Mouse (Mus musculus) stomach, postnatal 0 days (tissue): Measurements from ENCODE around the gene Plekha7. TPM values are rescaled to one million over a fixed set of nuclear protein-coding genes. Genes with fewer than 3 reads are reported as not detected.

Experiments
- ATAC-seq: fragments of 200-750 bp; cut with Nextera tagmentation; 2 replicates; pipeline ENCODE4 v1.8.0; 2017; ENCODE audit not compliant: low FRiP score, low TSS enrichment
- DNase-seq: peaks from one replicate; pipeline ENCODE4 v3.0.0-alpha.2; 2016; ENCODE audit warnings: low spot score
- H3K27ac ChIP-seq: fragments of 300-500 bp; sonication (generic); replicated peaks from 2 replicates; pipeline ENCODE4 v1.5.1; 2014; ENCODE audit warnings: mild to moderate bottlenecking, control low read depth
- H3K27me3 ChIP-seq: fragments of 300-500 bp; sonication (generic); 2 replicates; pipeline ENCODE4 v1.6.1; 2014; ENCODE audit warnings: low read length; ENCODE audit not compliant: control insufficient read depth, insufficient read depth
- H3K36me3 ChIP-seq: fragments of 300-500 bp; sonication (generic); 2 replicates; pipeline ENCODE4 v1.6.1; 2014; ENCODE audit warnings: low read length, mixed read lengths; ENCODE audit not compliant: control insufficient read depth, insufficient read depth
- H3K4me1 ChIP-seq: fragments of 300-500 bp; sonication (generic); replicated peaks from 2 replicates; pipeline ENCODE4 v1.6.1; 2014; ENCODE audit warnings: antibody characterized with exemption; ENCODE audit not compliant: control insufficient read depth, insufficient read depth
- H3K4me2 ChIP-seq: fragments of 300-500 bp; sonication (generic); replicated peaks from 2 replicates; pipeline ENCODE4 v1.6.1; 2014; ENCODE audit warnings: low read depth, mild to moderate bottlenecking, control low read depth, moderate library complexity
- H3K4me3 ChIP-seq: fragments of 300-500 bp; sonication (generic); 2 replicates; pipeline ENCODE4 v1.5.1; 2014; ENCODE audit warnings: low read depth, low read length, control low read depth
- H3K9ac ChIP-seq: fragments of 300-500 bp; sonication (generic); 2 replicates; pipeline ENCODE4 v1.6.1; 2014; ENCODE audit warnings: mild to moderate bottlenecking, low read length, control low read depth, mixed read lengths
- H3K9me3 ChIP-seq: fragments of 300-500 bp; sonication (generic); 2 replicates; pipeline ENCODE4 v1.6.1; 2016; ENCODE audit warnings: low read length; ENCODE audit not compliant: control insufficient read depth
- CTCF ChIP-seq: IDR thresholded peaks from 2 replicates; pipeline ENCODE4 v1.5.1; 2016; ENCODE audit warnings: antibody characterized with exemption, low read depth, mild to moderate bottlenecking, moderate library complexity
- EP300 ChIP-seq: optimal IDR thresholded peaks from 2 replicates; pipeline ENCODE3; 2016; ENCODE audit warnings: antibody characterized with exemption
- WGBS: fragments of 180-500 bp; shearing (Covaris S2); extraction: QIAGEN DNeasy Blood & Tissue Kit; methylation state at CpG from one replicate; pipeline ENCODE4 v1.1.7; 2014; 5-methylcytosine and 5-hydroxymethylcytosine counted together
- polyA plus RNA-seq: library from polyadenylated mRNA; unstranded; fragments of >200 nt; fragmentation: Nextera tagmentation; extraction: Ambion mirVana; gene quantifications from 2 replicates; pipeline ENCODE4 v1.2.1, GENCODE M21; 2015

The Plekha7 gene
- polyA plus RNA-seq, 1 experiment from 2014 or later, result 10.1 TPM

DNA sequence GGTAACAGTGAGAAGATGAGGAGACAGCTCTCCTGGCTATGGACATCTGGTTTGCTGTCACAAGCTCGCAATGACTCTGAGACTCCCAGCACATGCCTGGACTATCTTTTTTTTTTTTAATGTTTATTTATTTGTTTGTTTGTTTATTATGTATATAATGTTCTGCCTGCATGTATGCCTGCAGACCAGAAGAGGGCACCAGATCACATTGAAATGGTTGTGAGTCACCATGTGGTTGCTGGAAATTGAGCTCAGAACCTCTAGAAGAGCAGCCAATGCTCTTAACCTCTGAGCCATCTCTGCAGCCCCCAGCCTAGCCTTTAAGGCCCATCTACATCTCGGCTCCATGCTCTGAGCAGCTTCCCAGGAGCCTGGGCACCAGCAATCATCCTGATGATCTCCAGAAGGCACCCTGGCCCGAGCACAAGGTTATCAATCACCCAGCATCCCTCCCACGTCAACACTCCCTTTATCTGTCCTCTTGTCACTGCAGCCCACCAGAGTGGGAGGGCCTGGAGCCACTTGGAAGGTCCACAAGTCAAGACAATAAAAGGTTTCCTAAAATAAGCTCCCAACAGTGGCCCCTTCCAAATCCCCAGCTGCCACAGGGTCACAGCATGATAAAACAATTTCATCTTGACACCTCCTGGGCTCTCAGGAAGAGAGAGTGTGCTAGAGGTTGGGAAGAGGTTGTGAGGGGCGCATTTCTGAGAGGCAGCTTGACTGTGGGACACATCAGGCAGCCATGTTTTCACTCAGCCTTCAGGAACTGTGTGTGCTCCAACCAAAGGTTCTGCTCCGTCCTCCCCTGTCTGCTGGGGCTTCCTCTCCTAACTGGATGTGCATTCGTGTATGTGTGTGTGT is 63.6 kb downstream of the Plekha7 start:
- no peak for ATAC-seq
- 55% methylated on average over 7 of the region's 7 CpGs for WGBS
- no peak for DNase-seq
- no peak overlapping the region for H3K27ac ChIP-seq
- H3K27me3 ChIP-seq, result no peaks in the 10 kb centered on the region
- H3K9ac ChIP-seq, result no peak overlapping the region
- H3K4me1 ChIP-seq, result no peaks in the 10 kb centered on the region
- no peaks in the 10 kb centered on the region for H3K36me3 ChIP-seq
- H3K9me3 ChIP-seq, result no peaks in the 10 kb centered on the region
- H3K4me2 ChIP-seq, result no peak overlapping the region
- TF ChIP-seq EP300, result no peak
- peak; percentile 65 for TF ChIP-seq CTCF
- H3K4me3 ChIP-seq, result no peak overlapping the region

DNA sequence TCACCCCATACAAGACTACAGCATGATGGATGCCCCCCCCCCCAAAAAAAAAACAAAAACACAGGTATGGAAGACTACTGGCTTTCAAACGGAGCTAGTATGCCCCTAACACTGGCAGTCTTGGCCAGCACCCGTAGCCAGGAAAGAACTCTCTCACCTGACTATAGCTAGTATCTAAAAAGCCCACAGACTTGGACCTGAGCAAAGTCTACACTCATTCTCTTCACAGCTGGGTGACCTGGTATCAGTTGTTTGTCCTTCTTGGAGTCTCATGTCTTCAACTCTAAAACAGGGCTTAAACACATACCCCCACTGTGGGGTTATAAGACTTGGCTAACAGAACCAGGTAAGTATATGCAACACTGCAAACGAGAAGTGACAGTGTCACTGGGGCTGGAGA is 65.4 kb downstream of the Plekha7 start:
- no peak overlapping the region for H3K4me3 ChIP-seq
- H3K36me3 ChIP-seq, result no peaks in the 10 kb centered on the region
- no peaks in the 10 kb centered on the region for H3K9me3 ChIP-seq
- H3K4me2 ChIP-seq, result no peak overlapping the region
- no peak overlapping the region for H3K9ac ChIP-seq
- ATAC-seq, result no peak
- 79% methylated on average over 3 of the region's 3 CpGs for WGBS
- no peaks in the 10 kb centered on the region for H3K27me3 ChIP-seq
- H3K4me1 ChIP-seq, result no peaks in the 10 kb centered on the region
- no peak overlapping the region for H3K27ac ChIP-seq
- TF ChIP-seq EP300 (no peak), CTCF (no peak)
- DNase-seq, result no peak

DNA sequence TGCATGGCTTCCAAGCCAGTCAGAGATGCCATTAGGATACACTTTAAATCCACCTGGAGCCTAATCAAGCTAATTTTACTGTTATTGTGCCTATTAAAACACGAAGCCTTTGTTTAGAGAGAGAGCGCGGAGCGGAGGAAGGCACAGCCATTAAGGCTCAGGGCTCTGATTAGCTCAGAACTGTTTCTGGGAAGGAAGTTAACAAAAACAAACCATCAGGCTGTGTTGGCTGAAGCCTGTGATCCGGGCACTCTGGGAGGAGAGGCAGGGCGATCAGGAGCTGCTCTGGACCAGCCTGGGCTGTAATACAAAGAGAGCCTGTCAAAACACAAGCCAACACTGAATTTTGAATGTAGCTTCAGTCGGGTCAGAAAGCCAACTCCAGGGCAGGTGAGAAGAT is 66.6 kb downstream of the Plekha7 start:
- Histone ChIP-seq H3K4me2 (no peak overlapping the region), H3K9me3 (no peaks in the 10 kb centered on the region), H3K27me3 (no peaks in the 10 kb centered on the region), H3K36me3 (no peaks in the 10 kb centered on the region), H3K9ac (no peak overlapping the region), H3K4me3 (no peak overlapping the region), H3K27ac (no peak overlapping the region), H3K4me1 (0 out of 2 replicates have a peak, but pooled peaks cover 2% of the 10 kb centered on the region)
- DNase-seq (no peak), ATAC-seq (no peak)
- TF ChIP-seq CTCF, result no peak
- no peak for TF ChIP-seq EP300
- WGBS, result 34% methylated on average over 7 of the region's 7 CpGs

DNA sequence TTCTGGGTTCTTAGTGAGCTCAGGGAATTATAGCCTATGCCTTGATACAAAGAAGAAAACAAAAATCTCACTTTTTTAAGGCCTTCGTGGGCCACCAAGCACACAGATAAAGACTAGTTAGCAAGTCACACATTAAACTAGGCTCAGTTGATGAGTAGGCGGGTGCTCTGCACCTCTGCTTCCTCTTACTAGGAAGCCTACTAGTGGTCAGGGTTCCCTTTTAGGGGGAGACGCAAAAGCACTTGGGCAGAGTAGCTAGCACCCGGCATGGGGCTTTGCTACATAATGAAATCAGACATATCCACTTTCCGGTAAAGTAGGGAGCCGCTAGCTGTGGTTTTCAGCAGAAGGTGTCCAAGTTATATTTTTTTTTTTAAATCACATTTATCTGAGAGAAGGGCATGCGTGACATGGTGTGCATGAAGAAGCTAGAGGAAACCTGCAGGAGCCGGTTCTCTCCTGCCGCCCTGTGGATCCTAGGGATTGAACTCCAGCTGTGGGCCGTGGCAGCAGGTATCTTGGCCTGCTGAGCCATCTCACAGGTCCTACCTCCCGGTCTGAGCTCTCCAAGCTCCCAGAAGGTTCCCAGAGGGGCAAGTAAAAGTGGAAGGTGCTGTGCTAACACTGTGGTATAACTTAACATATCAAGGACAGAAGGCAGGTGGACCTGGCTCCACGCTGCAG is 67.2 kb downstream of the Plekha7 start:
- Histone ChIP-seq H3K27me3 (no peaks in the 10 kb centered on the region), H3K9ac (no peak overlapping the region), H3K36me3 (no peaks in the 10 kb centered on the region), H3K9me3 (no peaks in the 10 kb centered on the region), H3K27ac (no peak overlapping the region), H3K4me2 (no peak overlapping the region), H3K4me3 (no peak overlapping the region), H3K4me1 (0 out of 2 replicates have a peak, but pooled peaks cover 2% of the 10 kb centered on the region)
- no peak for DNase-seq
- TF ChIP-seq CTCF, result 0 out of 2 replicates have a peak, but pooled peaks have one; percentile 3
- no peak for TF ChIP-seq EP300
- no peak for ATAC-seq
- 76% methylated on average over 12 of the region's 12 CpGs for WGBS

DNA sequence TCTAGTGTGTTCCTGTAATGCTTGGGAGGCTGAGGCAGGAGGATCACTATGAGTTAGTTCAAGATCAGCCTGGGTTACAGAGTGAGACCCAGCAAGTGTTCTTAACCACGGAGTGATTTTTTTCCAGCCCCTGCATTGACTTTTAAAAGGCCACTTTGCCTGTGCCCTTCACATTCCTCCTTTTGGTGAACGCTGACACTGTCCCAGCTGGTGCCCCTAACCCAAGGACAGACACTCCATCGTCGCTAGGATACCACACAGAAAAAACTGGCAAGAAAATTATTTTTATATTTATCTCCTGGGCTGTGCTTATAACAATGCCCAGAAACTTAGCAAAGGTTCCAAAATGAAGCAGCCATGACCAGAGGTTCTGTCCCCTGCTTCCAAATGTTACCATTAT is 67.8 kb downstream of the Plekha7 start:
- H3K9me3 ChIP-seq, result no peaks in the 10 kb centered on the region
- ATAC-seq, result no peak
- H3K4me1 ChIP-seq, result 0 out of 2 replicates have a peak, but pooled peaks cover 2% of the 10 kb centered on the region
- TF ChIP-seq CTCF, result no peak
- no peaks in the 10 kb centered on the region for H3K27me3 ChIP-seq
- H3K36me3 ChIP-seq, result no peaks in the 10 kb centered on the region
- WGBS, result 87% methylated on average over 4 of the region's 4 CpGs
- DNase-seq, result no peak
- no peak overlapping the region for H3K9ac ChIP-seq
- no peak overlapping the region for H3K4me2 ChIP-seq
- no peak overlapping the region for H3K27ac ChIP-seq
- no peak overlapping the region for H3K4me3 ChIP-seq

DNA sequence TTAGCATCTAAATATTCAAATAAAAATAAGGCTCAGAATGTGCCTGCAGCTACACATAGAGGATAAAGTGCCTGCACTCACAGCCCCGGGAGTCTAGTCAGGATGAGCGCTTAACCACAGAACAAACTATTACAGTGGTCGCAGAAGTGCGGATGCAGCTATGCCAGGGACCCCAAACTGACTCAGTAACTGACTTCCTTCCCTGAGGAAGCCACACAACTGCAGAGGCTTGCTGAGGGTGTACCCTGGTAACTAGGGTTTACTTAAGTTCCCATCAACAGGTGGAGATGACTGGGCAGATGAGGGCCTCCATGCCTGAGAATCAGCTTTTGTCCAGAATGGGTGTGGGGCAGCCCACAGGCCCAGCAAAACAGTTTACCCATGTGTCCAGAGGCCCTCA is 69.9 kb downstream of the Plekha7 start:
- DNase-seq (no peak), ATAC-seq (no peak)
- H3K27ac ChIP-seq, result no peak overlapping the region
- no peak overlapping the region for H3K4me2 ChIP-seq
- 87% methylated on average over 4 of the region's 4 CpGs for WGBS
- no peaks in the 10 kb centered on the region for H3K36me3 ChIP-seq
- no peaks in the 10 kb centered on the region for H3K9me3 ChIP-seq
- no peak overlapping the region for H3K9ac ChIP-seq
- H3K27me3 ChIP-seq, result no peaks in the 10 kb centered on the region
- no peak overlapping the region for H3K4me3 ChIP-seq
- 0 out of 2 replicates have a peak, but pooled peaks cover 5% of the 10 kb centered on the region for H3K4me1 ChIP-seq
- TF ChIP-seq EP300 (no peak), CTCF (no peak)
